Mouse (Mus musculus) embryonic facial prominence, embryonic 14.5 days (tissue): ENCODE measurements around the gene Eefsec. TPM values are rescaled to one million over a fixed set of nuclear protein-coding genes. Genes with fewer than 3 reads are reported as not detected.
A peak's percentile ranks its signal among the peaks of the same experiment; 100 is the strongest.

Experiments
- ATAC-seq: fragments of 200-750 bp; cut with Nextera tagmentation; 2 replicates; pipeline ENCODE4 v1.8.0; 2017; ENCODE audit warnings: low read depth, moderate number of reproducible peaks, moderate TSS enrichment
- DNase-seq: peaks from one replicate; pipeline ENCODE4 v3.0.0-alpha.2; 2015; ENCODE audit warnings: low spot score
- H3K27ac ChIP-seq: fragments of 300-500 bp; sonication (generic); replicated peaks from 2 replicates; pipeline ENCODE4 v1.5.1; 2014; ENCODE audit warnings: low read depth, mild to moderate bottlenecking, low read length, moderate library complexity
- H3K27me3 ChIP-seq: fragments of 300-500 bp; sonication (generic); replicated peaks from 2 replicates; pipeline ENCODE4 v1.6.1; 2014; ENCODE audit warnings: low read length; ENCODE audit not compliant: control insufficient read depth, insufficient read depth
- H3K36me3 ChIP-seq: fragments of 300-500 bp; sonication (generic); 2 replicates; pipeline ENCODE4 v1.6.1; 2014; ENCODE audit warnings: low read length, mixed read lengths; ENCODE audit not compliant: control insufficient read depth, insufficient read depth
- H3K4me1 ChIP-seq: fragments of 300-500 bp; sonication (generic); 2 replicates; pipeline ENCODE4 v1.6.1; 2014; ENCODE audit warnings: antibody characterized with exemption, low read length; ENCODE audit not compliant: control insufficient read depth, insufficient read depth
- H3K4me2 ChIP-seq: fragments of 300-500 bp; sonication (generic); 2 replicates; pipeline ENCODE4 v1.6.1; 2014; ENCODE audit warnings: low read depth, mild to moderate bottlenecking, low read length, moderate library complexity, mixed read lengths
- H3K4me3 ChIP-seq: fragments of 300-500 bp; sonication (generic); 2 replicates; pipeline ENCODE4 v1.5.1; 2014; ENCODE audit warnings: low read depth, mild to moderate bottlenecking, low read length
- H3K9ac ChIP-seq: fragments of 300-500 bp; sonication (generic); 2 replicates; pipeline ENCODE4 v1.6.1; 2014; ENCODE audit warnings: low read depth, mild to moderate bottlenecking, low read length, moderate library complexity, mixed read lengths
- H3K9me3 ChIP-seq: fragments of 300-500 bp; sonication (generic); 2 replicates; pipeline ENCODE4 v1.6.1; 2016; ENCODE audit warnings: low read length; ENCODE audit not compliant: control insufficient read depth
- WGBS: fragments of 180-500 bp; shearing (Covaris S2); extraction: QIAGEN DNeasy Blood & Tissue Kit; methylation state at CpG from one replicate; pipeline ENCODE4 v1.1.7; 2014; 5-methylcytosine and 5-hydroxymethylcytosine counted together
- polyA plus RNA-seq: library from polyadenylated mRNA; unstranded; fragments of >200 nt; fragmentation: Nextera tagmentation; extraction: Ambion mirVana; gene quantifications from 2 replicates; pipeline ENCODE4 v1.2.1, GENCODE M21; 2014

Eefsec gene
- polyA plus RNA-seq, 1 experiment from 2014 or later = 30.2 TPM

DNA sequence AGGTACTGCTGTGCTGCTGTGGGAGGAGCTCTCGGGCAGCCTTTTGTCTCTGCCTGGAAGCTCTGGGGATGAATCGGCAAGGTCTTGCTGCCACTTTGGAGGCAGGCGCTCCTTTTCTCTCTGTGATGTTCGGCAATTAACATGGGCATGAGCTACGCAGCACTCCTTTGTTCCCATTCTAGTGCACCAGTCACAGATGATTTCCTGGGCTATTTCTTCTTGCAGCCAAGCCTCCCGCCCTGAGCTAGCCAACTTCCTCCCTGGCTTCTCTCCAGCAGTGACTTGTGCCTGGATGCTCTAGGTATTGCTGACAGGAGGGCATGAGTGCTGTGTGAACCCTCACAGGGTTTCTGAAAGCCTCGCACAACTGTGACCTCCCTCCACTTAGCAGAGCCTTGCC lies 36.8 kb upstream of the Eefsec start:
- 62% methylated on average over 6 of the region's 7 CpGs for WGBS
- Histone ChIP-seq H3K27me3 (no peaks in the 10 kb centered on the region), H3K9me3 (no peaks in the 10 kb centered on the region), H3K9ac (no peak overlapping the region), H3K4me1 (no peaks in the 10 kb centered on the region), H3K4me2 (no peak overlapping the region), H3K27ac (no peak overlapping the region), H3K4me3 (no peak overlapping the region), H3K36me3 (peaks cover 95% of the 10 kb centered on the region)
- no peak for DNase-seq
- no peak for ATAC-seq

DNA sequence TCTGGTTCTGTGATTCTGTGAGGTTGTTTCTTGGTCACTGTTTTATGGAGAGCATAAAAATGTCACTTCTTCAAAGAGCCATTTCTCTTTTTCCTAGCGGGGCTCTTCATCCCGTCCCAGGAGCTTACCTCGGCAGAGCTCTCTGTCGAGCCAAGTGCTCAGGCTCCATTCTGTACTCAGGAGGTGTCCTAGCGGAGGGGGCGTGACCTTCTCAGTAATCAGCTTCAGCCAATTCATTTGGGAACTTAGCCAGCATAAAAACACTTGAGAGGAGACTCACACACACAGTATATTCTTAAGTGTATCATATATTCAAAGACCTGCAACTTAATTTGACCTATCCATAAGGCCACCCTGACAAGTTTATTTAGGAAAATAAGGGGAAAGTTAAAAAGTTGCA lies 34.1 kb upstream of the Eefsec start:
- H3K36me3 ChIP-seq = peaks cover 96% of the 10 kb centered on the region
- H3K4me1 ChIP-seq = no peaks in the 10 kb centered on the region
- no peak overlapping the region for H3K27ac ChIP-seq
- 68% methylated on average over 6 of the region's 6 CpGs for WGBS
- H3K27me3 ChIP-seq = no peaks in the 10 kb centered on the region
- H3K4me3 ChIP-seq = no peak overlapping the region
- no peak overlapping the region for H3K4me2 ChIP-seq
- H3K9ac ChIP-seq = no peak overlapping the region
- H3K9me3 ChIP-seq = no peaks in the 10 kb centered on the region
- ATAC-seq (no peak), DNase-seq (no peak)

DNA sequence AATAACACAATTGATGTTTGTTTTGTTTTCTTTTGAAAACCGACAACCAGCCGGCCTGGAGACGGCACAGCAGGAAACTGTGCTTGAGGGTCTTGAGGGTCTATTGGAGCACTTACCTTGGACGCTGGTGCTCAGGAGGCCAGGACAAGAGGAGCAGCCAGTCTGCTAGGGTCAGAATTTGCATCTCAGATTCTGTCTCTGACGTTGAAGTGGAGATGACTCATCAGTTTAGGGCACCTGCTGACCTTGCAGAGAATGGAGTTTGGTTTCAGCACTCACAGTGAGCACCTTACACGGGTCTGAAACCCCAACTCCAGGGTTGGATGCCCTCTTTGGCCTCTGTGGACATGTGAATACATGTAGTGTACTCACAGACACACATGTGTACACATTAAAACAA lies 23.5 kb upstream of the Eefsec start:
- no peak overlapping the region for H3K4me3 ChIP-seq
- no peak overlapping the region for H3K27ac ChIP-seq
- H3K9me3 ChIP-seq = no peaks in the 10 kb centered on the region
- DNase-seq = no peak
- peaks cover 67% of the 10 kb centered on the region for H3K36me3 ChIP-seq
- 78% methylated on average over 6 of the region's 6 CpGs for WGBS
- H3K9ac ChIP-seq = no peak overlapping the region
- peaks cover 11% of the 10 kb centered on the region for H3K4me1 ChIP-seq
- ATAC-seq = no peak
- no peak overlapping the region for H3K4me2 ChIP-seq
- no peaks in the 10 kb centered on the region for H3K27me3 ChIP-seq

DNA sequence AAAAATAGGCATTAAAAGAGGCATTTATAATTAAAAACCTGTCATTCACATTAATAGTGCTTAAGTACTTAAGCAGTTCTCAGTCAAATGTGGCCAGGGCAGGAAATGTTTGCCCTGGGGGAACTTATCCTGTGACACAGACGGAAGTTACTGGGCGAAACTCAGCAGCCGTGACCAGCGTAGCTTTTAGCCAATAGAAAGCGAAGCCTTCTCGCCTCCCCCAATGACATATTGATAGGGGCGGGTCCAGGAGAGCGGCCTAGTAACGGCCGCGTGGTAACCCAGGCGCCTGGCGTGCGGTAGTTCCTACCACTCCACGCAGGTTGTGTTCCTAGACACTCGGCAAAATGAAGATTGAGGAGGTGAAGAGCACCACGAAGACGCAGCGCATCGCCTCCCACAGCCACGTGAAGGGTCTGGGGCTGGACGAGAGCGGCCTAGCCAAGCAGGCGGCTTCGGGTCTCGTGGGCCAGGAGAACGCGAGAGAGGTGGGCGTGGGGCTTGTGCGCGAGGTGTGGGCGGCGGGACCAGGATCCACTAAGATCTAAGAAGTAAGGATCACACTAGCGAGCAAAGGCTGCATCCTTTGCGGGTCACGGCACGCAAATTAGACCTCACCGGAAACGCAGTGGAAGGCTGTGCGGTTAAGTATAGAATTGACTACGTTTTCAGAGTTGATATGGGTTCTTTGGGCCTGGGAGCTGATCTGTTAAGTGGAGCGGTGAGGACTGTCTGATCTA lies 19.0 kb upstream of the Eefsec start, which contains the start of gene Ruvbl1:
Ruvbl1 (plus strand) TSS at position 229 of the 740 bp plus-strand sequence.
- Histone ChIP-seq H3K9ac (peak within 1 kb of the TSS; percentile 76), H3K27ac (no peak within 1 kb of the TSS; the same call in 1 of the 2 replicates), H3K4me3 (peak within 1 kb of the TSS; percentile 70), H3K9me3 (no peaks in the 10 kb centered on the region), H3K4me2 (peak within 1 kb of the TSS; percentile 70), H3K27me3 (no peaks in the 10 kb centered on the region), H3K36me3 (peaks cover 25% of the 10 kb centered on the region), H3K4me1 (peaks cover 12% of the 10 kb centered on the region)
- under 1% methylated on average over 36 of the region's 42 CpGs for WGBS
- ATAC-seq = peak; percentile 100
- DNase-seq = peak; percentile 99

DNA sequence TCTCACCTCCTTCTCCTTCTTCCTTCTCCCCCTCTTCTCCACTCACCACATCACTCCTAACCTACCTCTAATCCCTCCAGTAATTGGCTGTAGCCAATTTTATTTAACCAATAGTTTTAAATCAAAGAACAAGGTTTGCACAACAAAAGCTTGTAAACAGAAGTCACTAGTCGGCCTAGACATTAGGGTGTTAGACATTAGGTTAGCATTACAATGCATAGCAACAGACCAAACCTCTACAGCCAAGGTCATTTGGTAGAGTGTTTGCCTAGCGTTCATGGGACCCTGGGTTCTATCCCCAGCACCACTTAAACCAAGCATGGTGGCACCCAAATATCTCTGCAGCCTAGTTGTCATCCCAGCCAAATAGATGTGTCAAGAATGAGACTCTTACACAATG lies 8.2 kb upstream of the Eefsec start:
- H3K4me2 ChIP-seq = no peak overlapping the region
- no peak overlapping the region for H3K4me3 ChIP-seq
- no peaks in the 10 kb centered on the region for H3K27me3 ChIP-seq
- DNase-seq (no peak), ATAC-seq (no peak)
- no peaks in the 10 kb centered on the region for H3K9me3 ChIP-seq
- no peak overlapping the region for H3K27ac ChIP-seq
- no peak overlapping the region for H3K9ac ChIP-seq
- no peaks in the 10 kb centered on the region for H3K36me3 ChIP-seq
- H3K4me1 ChIP-seq = no peaks in the 10 kb centered on the region
- 73% methylated on average over 2 of the region's 2 CpGs for WGBS

DNA sequence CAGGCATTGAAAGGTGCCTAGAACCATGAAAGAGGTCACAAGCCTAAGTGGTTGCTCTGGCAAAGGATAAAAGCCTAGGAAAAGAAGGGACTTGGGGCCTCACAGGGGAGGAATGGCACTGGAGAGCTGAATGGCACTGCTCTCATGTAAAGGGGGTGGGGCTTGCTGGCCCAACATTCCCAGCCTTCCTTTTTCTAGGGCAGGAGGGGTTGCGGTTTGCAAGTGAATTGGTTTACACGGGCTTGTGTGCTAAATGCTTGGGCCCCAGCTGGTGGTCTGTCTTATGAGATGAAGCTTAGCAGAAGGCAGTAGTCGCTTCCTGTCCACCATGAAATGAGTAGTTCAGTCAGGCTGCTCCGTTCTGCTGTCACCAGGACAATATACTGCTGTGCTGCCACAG lies 1.1 kb upstream of the Eefsec start:
- no peak overlapping the region for H3K9ac ChIP-seq
- H3K27ac ChIP-seq = no peak overlapping the region
- no peak for DNase-seq
- WGBS = 41% methylated on average over 4 of the region's 4 CpGs
- no peak for ATAC-seq
- H3K4me1 ChIP-seq = peaks cover 8% of the 10 kb centered on the region; the same call in 1 of the 2 replicates
- H3K4me3 ChIP-seq = no peak overlapping the region
- H3K9me3 ChIP-seq = no peaks in the 10 kb centered on the region
- no peaks in the 10 kb centered on the region for H3K27me3 ChIP-seq
- H3K4me2 ChIP-seq = no peak overlapping the region
- H3K36me3 ChIP-seq = no peaks in the 10 kb centered on the region

DNA sequence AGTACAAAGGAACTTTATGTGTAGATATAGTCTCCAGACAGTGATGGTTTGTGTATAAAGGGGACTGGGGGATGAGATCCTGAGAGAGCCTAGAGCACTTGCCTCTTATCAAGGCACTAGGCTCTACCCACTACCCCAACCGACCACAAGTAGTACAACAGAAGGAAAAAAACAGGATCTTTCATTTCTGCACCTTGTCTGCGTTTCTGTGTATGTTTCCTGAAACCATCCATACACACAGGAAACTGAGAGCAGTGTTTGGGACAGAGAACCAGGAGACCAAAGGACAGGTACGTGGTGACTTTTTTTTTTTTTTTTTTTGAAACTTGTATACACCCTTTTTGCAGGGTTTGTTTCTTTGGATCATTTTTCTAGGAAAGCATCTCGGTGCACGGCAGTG lies 678 bp downstream of the Eefsec start:
- no peaks in the 10 kb centered on the region for H3K36me3 ChIP-seq
- ATAC-seq = no peak
- 13% methylated on average over 5 of the region's 5 CpGs for WGBS

DNA sequence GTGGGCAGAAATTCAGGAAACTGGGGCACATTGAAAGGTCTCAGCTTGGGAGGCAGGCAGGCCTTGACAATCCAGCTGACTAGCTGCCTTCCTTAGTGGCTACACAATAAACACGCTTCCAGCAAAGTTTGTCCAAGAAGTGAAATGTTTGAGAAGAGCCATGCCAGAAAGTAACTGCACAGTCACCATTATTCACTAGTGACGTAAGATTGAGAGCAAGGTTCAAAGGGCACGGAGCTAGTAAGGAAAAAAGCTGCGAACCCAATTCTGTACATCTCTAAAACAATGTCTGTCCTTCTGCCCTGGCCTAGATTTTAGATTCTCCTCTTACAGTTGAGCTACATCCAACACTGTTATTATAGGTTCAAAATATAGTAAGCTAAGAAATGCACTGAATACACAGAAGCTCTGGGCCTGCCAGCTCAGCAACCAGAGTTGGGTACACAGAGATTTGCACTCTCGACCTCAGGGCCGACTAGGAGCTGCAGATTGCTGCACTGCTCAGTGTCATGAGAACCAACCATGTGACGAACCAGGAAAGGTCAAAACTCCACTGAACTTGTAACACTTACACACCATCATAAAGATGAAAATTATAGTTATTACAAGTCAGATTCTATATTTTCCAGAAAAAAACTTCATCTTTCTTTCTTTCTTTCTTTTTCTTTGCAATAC lies 2.1 kb downstream of the Eefsec start:
- no peak overlapping the region for H3K27ac ChIP-seq
- ATAC-seq (no peak), DNase-seq (no peak)
- no peak overlapping the region for H3K4me2 ChIP-seq
- no peak overlapping the region for H3K4me3 ChIP-seq
- H3K27me3 ChIP-seq = no peaks in the 10 kb centered on the region
- peaks cover 23% of the 10 kb centered on the region for H3K4me1 ChIP-seq
- no peaks in the 10 kb centered on the region for H3K36me3 ChIP-seq
- H3K9ac ChIP-seq = no peak overlapping the region
- no peaks in the 10 kb centered on the region for H3K9me3 ChIP-seq
- 79% methylated on average over 7 of the region's 7 CpGs for WGBS

More for the DNA sequence above, 678 bp downstream of the Eefsec start:
- Histone ChIP-seq H3K27me3 (no peaks in the 10 kb centered on the region), H3K4me3 (peak overlapping the region; percentile 90), H3K9me3 (no peaks in the 10 kb centered on the region), H3K4me2 (peak overlapping the region; percentile 82), H3K27ac (no peak overlapping the region), H3K4me1 (peaks cover 11% of the 10 kb centered on the region), H3K9ac (peak overlapping the region; percentile 88)
- DNase-seq = no peak
